Mouse (Mus musculus): ENCODE measurements around the gene Iqcc.

The Iqcc gene

GRCm38 (mm10) chr4:129610026-129610425 is 8.9 kb downstream of the Iqcc start:
- ChIA-PET CTCF (interaction anchor here (0.6 to 3.8 kb wide), 9 partner anchors 9 to 633 kb away, joined by 3 to 33 read pairs (median 6); partner anchors contain the start of gene Iqcc (in 1 of the 4)), POLR2A (interaction anchor here (0.6 to 4.6 kb wide), 24 partner anchors 9 to 258 kb away, joined by 3 to 61 read pairs (median 4); partner anchors contain the start of genes Ccdc28b (in 3 of the 4), Marcksl1 (in 2 of the 4), Txlna (in 2 of the 4) and Eif3i (in 1 of the 4))

- CTCF ChIA-PET = interaction anchor here (0.5 to 3.8 kb wide), 77 partner anchors 8 to 1397 kb away, joined by 3 to 39 read pairs (median 5); partner anchors contain the start of genes Ccdc28b (in 3 of the 4), Txlna (in 3 of the 4), Fam167b (in 2 of the 4) and Hdac1 (in 2 of the 4)
- POLR2A ChIA-PET = interaction anchor here (0.6 to 4.6 kb wide), 93 partner anchors 8 to 911 kb away, joined by 3 to 61 read pairs (median 4); partner anchors contain the start of genes Ccdc28b (in 3 of the 4), Hdac1 (in 3 of the 4), Iqcc (in 3 of the 4) and Marcksl1 (in 3 of the 4)
These were observed 9.7 kb downstream of the Iqcc start for GRCm38 (mm10) chr4:129609139-129609631.

- ChIA-PET POLR2A (interaction anchor here (0.6 to 4.6 kb wide), 108 partner anchors 9 to 1068 kb away, joined by 3 to 61 read pairs (median 4); partner anchors contain the start of genes Hdac1 (in 4 of the 4), Iqcc (in 4 of the 4), Ccdc28b (in 3 of the 4) and Marcksl1 (in 3 of the 4)), CTCF (interaction anchor here (0.5 to 3.8 kb wide), 98 partner anchors 8 to 1397 kb away, joined by 3 to 39 read pairs (median 5); partner anchors contain the start of genes Ccdc28b (in 3 of the 4), Txlna (in 3 of the 4), Fam167b (in 2 of the 4) and Hdac1 (in 2 of the 4))
These were observed 10.4 kb downstream of the Iqcc start for GRCm38 (mm10) chr4:129608426-129609025.

GRCm38 (mm10) chr4:129600233-129601158 is 18.4 kb downstream of the Iqcc start, which contains the start of the genes Eif3i and Tmem234:
Gene Eif3i, minus strand, starts transcription at chr4:129600648.
Gene Tmem234, plus strand, starts transcription at chr4:129600668.
- ChIA-PET CTCF (interaction anchor here in 2 of 4 experiments (1.0 to 3.0 kb wide), 6 partner anchors 8 to 58 kb away, joined by 3 to 17 read pairs (median 4); partner anchors contain the start of gene Hdac1 (in 1 of the 2)), POLR2A (interaction anchor here in 3 of 4 experiments (0.6 to 5.8 kb wide), 23 partner anchors 8 to 139 kb away, joined by 3 to 18 read pairs (median 4); partner anchors contain the start of genes Bsdc1 (in 1 of the 3), Dcdc2b (in 1 of the 3) and Txlna (in 1 of the 3))

GRCm38 (mm10) chr4:129588865-129589264 is 30.0 kb downstream of the Iqcc start:
- CTCF ChIA-PET = interaction anchor here in 1 of 4 experiments (0.6 kb wide), 1 partner anchor 33 kb away, joined by 5 read pairs; no protein-coding TSS in a partner anchor
- POLR2A ChIA-PET = interaction anchor here in 1 of 4 experiments (1.0 to 2.2 kb wide), 2 partner anchors 12 to 52 kb away, joined by 4 to 6 read pairs; partner anchors contain the start of genes Eif3i, Tmem234 and Txlna

- ChIA-PET CTCF (interaction anchor here in 1 of 4 experiments (0.6 kb wide), 1 partner anchor 17 kb away, joined by 3 read pairs; no protein-coding TSS in a partner anchor), POLR2A (interaction anchor here in 3 of 4 experiments (0.6 to 0.7 kb wide), 4 partner anchors 32 to 710 kb away, joined by 3 to 7 read pairs (median 3); partner anchors contain the start of gene Iqcc (in 1 of the 3))
These were observed 32.0 kb downstream of the Iqcc start for GRCm38 (mm10) chr4:129586943-129587342.

GRCm38 (mm10) chr4:129585773-129586172 is 33.1 kb downstream of the Iqcc start:
- CTCF ChIA-PET = interaction anchor here in 3 of 4 experiments (0.7 to 2.9 kb wide), 9 partner anchors 9 to 87 kb away, joined by 5 to 39 read pairs (median 13); no protein-coding TSS in a partner anchor
- POLR2A ChIA-PET = interaction anchor here in 3 of 4 experiments (1.1 to 2.9 kb wide), 12 partner anchors 9 to 85 kb away, joined by 3 to 20 read pairs (median 8); partner anchors contain the start of genes Dcdc2b (in 1 of the 3), Hdac1 (in 1 of the 3), Lck (in 1 of the 3) and Txlna (in 1 of the 3)

- CTCF ChIA-PET = interaction anchor here (0.6 to 2.9 kb wide), 33 partner anchors 8 to 222 kb away, joined by 3 to 39 read pairs (median 4); partner anchors contain the start of genes Ccdc28b (in 1 of the 4), Iqcc (in 1 of the 4) and Txlna (in 1 of the 4)
These were observed 33.9 kb downstream of the Iqcc start for GRCm38 (mm10) chr4:129584884-129585608.

GRCm38 (mm10) chr4:129584370-129584769 is 34.5 kb downstream of the Iqcc start:
- CTCF ChIA-PET = interaction anchor here (0.6 to 2.9 kb wide), 33 partner anchors 7 to 221 kb away, joined by 3 to 39 read pairs (median 4); partner anchors contain the start of genes Ccdc28b (in 1 of the 4), Iqcc (in 1 of the 4) and Txlna (in 1 of the 4)

More at GRCm38 (mm10) chr4:129584884-129585608, 33.9 kb downstream of the Iqcc start:
- POLR2A ChIA-PET = interaction anchor here (0.5 to 2.9 kb wide), 36 partner anchors 9 to 503 kb away, joined by 3 to 20 read pairs (median 4); partner anchors contain the start of genes Txlna (in 3 of the 4), Marcksl1 (in 2 of the 4), Dcdc2b (in 1 of the 4) and Eif3i (in 1 of the 4)

GRCm38 (mm10) chr4:129582251-129582650 is 36.6 kb downstream of the Iqcc start:
- POLR2A ChIA-PET = interaction anchor here in 2 of 4 experiments (0.6 to 1.2 kb wide), 4 partner anchors 10 to 136 kb away, joined by 3 to 10 read pairs (median 4); partner anchors contain the start of gene Txlna (in 1 of the 2)

More at GRCm38 (mm10) chr4:129584370-129584769, 34.5 kb downstream of the Iqcc start:
- POLR2A ChIA-PET = interaction anchor here (0.5 to 2.9 kb wide), 34 partner anchors 9 to 503 kb away, joined by 3 to 20 read pairs (median 4); partner anchors contain the start of genes Txlna (in 3 of the 4), Marcksl1 (in 2 of the 4), Eif3i (in 1 of the 4) and Hdac1 (in 1 of the 4)

GRCm38 (mm10) chr4:129580347-129580746 is 38.6 kb downstream of the Iqcc start:
- POLR2A ChIA-PET = interaction anchor here in 3 of 4 experiments (0.6 to 1.2 kb wide), 4 partner anchors 21 to 395 kb away, joined by 3 read pairs; no protein-coding TSS in a partner anchor
- CTCF ChIA-PET = interaction anchor here in 1 of 4 experiments (1.0 kb wide), 1 partner anchor 28 kb away, joined by 3 read pairs; no protein-coding TSS in a partner anchor

More at GRCm38 (mm10) chr4:129582251-129582650, 36.6 kb downstream of the Iqcc start:
- CTCF ChIA-PET = interaction anchor here in 1 of 4 experiments (1.6 kb wide), 1 partner anchor 26 kb away, joined by 4 read pairs; no protein-coding TSS in a partner anchor

GRCm38 (mm10) chr4:129578466-129578865 is 40.4 kb downstream of the Iqcc start, which contains the start of gene Fam167b:
Gene Fam167b, minus strand, starts transcription at chr4:129578549.
- CTCF ChIA-PET = interaction anchor here in 3 of 4 experiments (0.9 to 2.7 kb wide), 7 partner anchors 17 to 46 kb away, joined by 3 to 15 read pairs (median 5); no protein-coding TSS in a partner anchor
- POLR2A ChIA-PET = interaction anchor here in 3 of 4 experiments (0.6 to 2.5 kb wide), 6 partner anchors 18 to 244 kb away, joined by 3 to 10 read pairs (median 3); no protein-coding TSS in a partner anchor

- POLR2A ChIA-PET = interaction anchor here in 3 of 4 experiments (0.6 to 2.5 kb wide), 26 partner anchors 10 to 520 kb away, joined by 3 to 10 read pairs (median 3); partner anchors contain the start of genes Txlna (in 2 of the 3), Hdac1 (in 1 of the 3) and Rnf19b (in 1 of the 3)
- CTCF ChIA-PET = interaction anchor here (0.5 to 2.7 kb wide), 31 partner anchors 8 to 290 kb away, joined by 3 to 15 read pairs (median 4); partner anchors contain the start of genes Dcdc2b (in 1 of the 4), Iqcc (in 1 of the 4) and Txlna (in 1 of the 4)
These were observed 41.2 kb downstream of the Iqcc start for GRCm38 (mm10) chr4:129577688-129578087.

- ChIA-PET CTCF (interaction anchor here (0.5 to 2.7 kb wide), 30 partner anchors 8 to 530 kb away, joined by 3 to 15 read pairs (median 4); partner anchors contain the start of genes Dcdc2b (in 1 of the 4) and Iqcc (in 1 of the 4)), POLR2A (interaction anchor here in 3 of 4 experiments (0.8 to 2.5 kb wide), 28 partner anchors 10 to 519 kb away, joined by 3 to 10 read pairs (median 3); partner anchors contain the start of genes Bsdc1 (in 1 of the 3), Dcdc2b (in 1 of the 3), Hdac1 (in 1 of the 3) and Rnf19b (in 1 of the 3))
These were observed 41.9 kb downstream of the Iqcc start for GRCm38 (mm10) chr4:129576863-129577491.
